Mouse (Mus musculus) limb, embryonic 14.5 days (tissue): ENCODE measurements around the gene Cryba4. TPM values are rescaled to one million over a fixed set of nuclear protein-coding genes. Genes with fewer than 3 reads are reported as not detected.

Source experiments
- ATAC-seq: fragments of 200-750 bp; cut with Nextera tagmentation; 2 replicates; pipeline ENCODE4 v1.8.0; 2017; ENCODE audit warnings: low read depth, moderate number of reproducible peaks, moderate TSS enrichment; ENCODE audit not compliant: low FRiP score
- DNase-seq: peaks from one replicate; pipeline ENCODE4 v3.0.0-alpha.2; 2015; ENCODE audit warnings: low spot score
- H3K27ac ChIP-seq: fragments of 300-500 bp; sonication (generic); replicated peaks from 2 replicates; pipeline ENCODE4 v1.5.1; 2014; ENCODE audit warnings: low read depth, mild to moderate bottlenecking, low read length, moderate library complexity, mixed read lengths
- H3K27me3 ChIP-seq: fragments of 300-500 bp; sonication (generic); 2 replicates; pipeline ENCODE4 v1.6.1; 2014; ENCODE audit warnings: low read length, mixed read lengths; ENCODE audit not compliant: control insufficient read depth, insufficient read depth
- H3K36me3 ChIP-seq: fragments of 300-500 bp; sonication (generic); 2 replicates; pipeline ENCODE4 v1.6.1; 2014; ENCODE audit warnings: mild to moderate bottlenecking, low read length, moderate library complexity, mixed read lengths; ENCODE audit not compliant: control insufficient read depth, insufficient read depth
- H3K4me1 ChIP-seq: fragments of 300-500 bp; sonication (generic); 2 replicates; pipeline ENCODE4 v1.6.1; 2014; ENCODE audit warnings: antibody characterized with exemption, low read length, mixed read lengths; ENCODE audit not compliant: control insufficient read depth, insufficient read depth
- H3K4me2 ChIP-seq: fragments of 300-500 bp; sonication (generic); replicated peaks from 2 replicates; pipeline ENCODE4 v1.6.1; 2014; ENCODE audit warnings: low read depth, mild to moderate bottlenecking, low read length, moderate library complexity; ENCODE audit not compliant: severe bottlenecking
- H3K4me3 ChIP-seq: fragments of 300-500 bp; sonication (generic); replicated peaks from 2 replicates; pipeline ENCODE4 v1.5.1; 2014; ENCODE audit warnings: low read length
- H3K9ac ChIP-seq: fragments of 300-500 bp; sonication (generic); 2 replicates; pipeline ENCODE4 v1.6.1; 2014; ENCODE audit warnings: mild to moderate bottlenecking, low read depth, low read length, moderate library complexity; ENCODE audit not compliant: severe bottlenecking
- H3K9me3 ChIP-seq: fragments of 300-500 bp; sonication (generic); 2 replicates; pipeline ENCODE4 v1.6.1; 2016; ENCODE audit warnings: low read length; ENCODE audit not compliant: control insufficient read depth
- POLR2A ChIP-seq: fragments of 200-500 bp; IDR thresholded peaks from 2 replicates; pipeline ENCODE4 v1.8.0; 2012; ENCODE audit warnings: inconsistent platforms, mild to moderate bottlenecking, moderate library complexity, borderline replicate concordance; ENCODE audit not compliant: insufficient read depth, insufficient read length; ENCODE audit errors: extremely low read depth
- WGBS: fragments of 180-500 bp; shearing (Covaris S2); extraction: QIAGEN DNeasy Blood & Tissue Kit; methylation state at CpG from one replicate; pipeline ENCODE4 v1.1.7; 2014; 5-methylcytosine and 5-hydroxymethylcytosine counted together
- polyA plus RNA-seq, 2 experiments: library from polyadenylated mRNA; depleted of rRNA in 1 of 2; stranded (reverse) in 1 of 2; unstranded in 1 of 2; fragments of >200 nt; fragmentation: Nextera tagmentation in 1 of 2; extraction: Ambion mirVana in 1 of 2; gene quantifications; 2 replicates each; pipeline versions ENCODE4 v1.2.1 to v1.2.3; 2012 to 2014

Gene Cryba4
- polyA plus RNA-seq, 2 experiments, result 1.2 to 1.8 TPM

- H3K27me3 ChIP-seq, result no peaks in the 10 kb centered on the region
- ATAC-seq (no peak), DNase-seq (no peak)
- WGBS, result 44% methylated on average over 3 of the region's 3 CpGs
- no peak within 1 kb of the TSS for H3K9ac ChIP-seq
- no peak within 1 kb of the TSS for H3K4me3 ChIP-seq
- H3K4me2 ChIP-seq, result no peak within 1 kb of the TSS
- H3K9me3 ChIP-seq, result no peaks in the 10 kb centered on the region
- H3K4me1 ChIP-seq, result 0 out of 2 replicates have a peak, but pooled peaks cover 3% of the 10 kb centered on the region
- H3K27ac ChIP-seq, result no peak within 1 kb of the TSS
- no peaks in the 10 kb centered on the region for H3K36me3 ChIP-seq
- TF ChIP-seq POLR2A, result no peak
Measured at GRCm38 (mm10) chr5:112255426-112255825, 3.1 kb upstream of the Cryba4 start, which contains the start of gene Crybb1. Gene Crybb1 (plus strand): TSS chr5:112255815.

DNA sequence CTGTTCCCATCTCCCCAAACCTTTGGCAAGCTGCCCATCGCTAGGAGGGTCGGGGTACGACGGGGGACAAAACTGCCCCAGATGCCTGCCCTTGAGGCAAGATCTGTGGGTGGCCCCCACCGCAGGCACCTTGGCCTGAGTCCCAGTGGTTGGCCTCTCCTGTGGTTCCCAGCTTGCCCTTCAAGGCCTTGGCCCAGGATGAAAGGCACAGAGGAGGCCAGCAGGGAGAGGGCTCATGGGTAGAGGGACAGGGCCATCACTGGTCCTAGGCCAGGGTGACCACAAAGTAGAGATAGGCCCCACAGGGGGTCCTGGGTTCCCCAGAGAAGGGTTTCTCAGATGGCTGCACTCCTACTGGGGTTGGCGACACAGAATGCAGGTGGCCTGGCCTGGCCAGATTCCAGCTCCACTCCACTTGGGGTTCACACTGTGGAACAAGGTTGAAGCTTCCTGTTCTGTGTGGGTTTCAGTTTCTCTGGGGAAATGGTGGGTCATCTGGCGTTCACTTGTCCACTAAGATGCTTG, 2.0 kb upstream of the Cryba4 start:
- no peak for ATAC-seq
- H3K9me3 ChIP-seq, result no peaks in the 10 kb centered on the region
- H3K9ac ChIP-seq, result no peak overlapping the region
- H3K27ac ChIP-seq, result no peak overlapping the region
- H3K36me3 ChIP-seq, result no peaks in the 10 kb centered on the region
- DNase-seq, result no peak
- H3K27me3 ChIP-seq, result no peaks in the 10 kb centered on the region
- H3K4me2 ChIP-seq, result no peak overlapping the region
- 57% methylated on average over 6 of the region's 7 CpGs for WGBS
- 0 out of 2 replicates have a peak, but pooled peaks cover 3% of the 10 kb centered on the region for H3K4me1 ChIP-seq
- no peak for TF ChIP-seq POLR2A
- H3K4me3 ChIP-seq, result no peak overlapping the region

GRCm38 (mm10) chr5:112253169-112253568, 851 bp upstream of the Cryba4 start:
- TF ChIP-seq POLR2A, result no peak
- 42% methylated on average over 8 of the region's 8 CpGs for WGBS

GRCm38 (mm10) chr5:112249106-112249505, 3.2 kb downstream of the Cryba4 start:
- Histone ChIP-seq H3K9me3 (no peaks in the 10 kb centered on the region), H3K27ac (no peak overlapping the region), H3K4me1 (no peaks in the 10 kb centered on the region), H3K36me3 (no peaks in the 10 kb centered on the region), H3K9ac (no peak overlapping the region), H3K4me3 (no peak overlapping the region), H3K4me2 (no peak overlapping the region), H3K27me3 (no peaks in the 10 kb centered on the region)
- no peak for ATAC-seq
- TF ChIP-seq POLR2A, result no peak
- no peak for DNase-seq
- 80% methylated on average over 11 of the region's 11 CpGs for WGBS

More at GRCm38 (mm10) chr5:112253169-112253568, 851 bp upstream of the Cryba4 start:
- 0 out of 2 replicates have a peak, but pooled peaks cover 3% of the 10 kb centered on the region for H3K4me1 ChIP-seq
- H3K4me3 ChIP-seq, result no peak overlapping the region
- DNase-seq (no peak), ATAC-seq (no peak)
- H3K27ac ChIP-seq, result no peak overlapping the region
- H3K9ac ChIP-seq, result no peak overlapping the region
- H3K9me3 ChIP-seq, result no peaks in the 10 kb centered on the region
- no peaks in the 10 kb centered on the region for H3K36me3 ChIP-seq
- no peak overlapping the region for H3K4me2 ChIP-seq
- H3K27me3 ChIP-seq, result no peaks in the 10 kb centered on the region

GRCm38 (mm10) chr5:112247399-112247798, 4.9 kb downstream of the Cryba4 start:
- H3K27ac ChIP-seq, result no peak overlapping the region
- H3K9ac ChIP-seq, result no peak overlapping the region
- no peak overlapping the region for H3K4me2 ChIP-seq
- no peak for TF ChIP-seq POLR2A
- DNase-seq (no peak), ATAC-seq (no peak)
- H3K9me3 ChIP-seq, result no peaks in the 10 kb centered on the region
- no peaks in the 10 kb centered on the region for H3K4me1 ChIP-seq
- WGBS, result 46% methylated on average over 8 of the region's 8 CpGs
- no peaks in the 10 kb centered on the region for H3K27me3 ChIP-seq
- H3K4me3 ChIP-seq, result no peak overlapping the region
- H3K36me3 ChIP-seq, result no peaks in the 10 kb centered on the region
